Mouse (Mus musculus): Measurements from ENCODE around the gene Mxra8.

- TF ChIP-seq CTCF (IDR thresholded peaks at IDR 0.05; ENCODE audit: low read depth): no peak; the same call in 1 of the 2 replicates
- TF ChIP-seq EP300 (IDR thresholded peaks at IDR 0.05; ENCODE audit: low read depth): 0 out of 2 replicates have a peak, but pooled peaks have one; percentile 42
Measured at GRCm38 (mm10) chr4:155891551-155892001, 52.1 kb downstream of the Mxra8 start, which contains the start of the genes Pusl1 and Acap3.
